In genomic region chr12:81226590-81226989, GRCm38 (mm10) we compare ENCODE assay signal across 21 mouse cellular contexts.
DNase-seq lines count a peak whose midpoint lies in the region; ATAC-seq and TF ChIP-seq lines count a peak whose summit lies in the region.
"Had no signal": no experiment of that assay in that cellular context is flagged by ENCODE, and none has a peak within 500 bp of the region (broad histone marks: within the 10 kb centered on the region; RNA-seq: fewer than 3 reads in every experiment).

No protein-coding gene starts in this region.

- TF ChIP-seq CTCF in brain, embryonic 14.5 days (IDR thresholded peaks at IDR 0.05; ENCODE audit: borderline replicate concordance, extremely low read depth, insufficient read depth, insufficient read length): no peak

- intact Hi-C loops in heart, postnatal 25 days (cut with DNase I): no loop called here
- intact Hi-C loops in left cerebral cortex, postnatal 4 days (cut with DNase I): no loop called here

- H3K4me1 ChIP-seq in midbrain, embryonic 15.5 days: peaks cover 31% of the 10 kb centered on the region
- H3K4me1 ChIP-seq: heart, embryonic 12.5 days; stomach, embryonic 15.5 days had no signal

- no peak overlapping the region for H3K4me3 ChIP-seq in midbrain, embryonic 15.5 days
- H3K4me3 ChIP-seq: heart, embryonic 12.5 days; neural tube, embryonic 12.5 days; stomach, embryonic 15.5 days had no signal

- no peak for TF ChIP-seq POLR2A in brain, embryonic 14.5 days (IDR thresholded peaks at IDR 0.05; ENCODE audit: borderline replicate concordance, extremely low read depth, insufficient read depth, insufficient read length, poor library complexity, severe bottlenecking)

- no peak overlapping the region for H3K9ac ChIP-seq in midbrain, embryonic 15.5 days
- H3K9ac ChIP-seq: heart, embryonic 12.5 days; lung, embryonic 14.5 days; neural tube, embryonic 12.5 days; stomach, embryonic 15.5 days had no signal

- H3K36me3 ChIP-seq in midbrain, embryonic 15.5 days (replicated peaks): no peaks in the 10 kb centered on the region
- H3K36me3 ChIP-seq: heart, embryonic 12.5 days; neural tube, embryonic 12.5 days; stomach, embryonic 15.5 days had no signal

- ATAC-seq in midbrain, embryonic 15.5 days (replicated peaks): peak; percentile 60; the same call in 1 of the 2 replicates
- ATAC-seq: intestine, embryonic 16.5 days had no signal

- WGBS in midbrain, embryonic 15.5 days: 45% methylated on average over 3 of the region's 3 CpGs

- no peaks in the 10 kb centered on the region for H3K27me3 ChIP-seq in midbrain, embryonic 15.5 days (replicated peaks)
- H3K27me3 ChIP-seq: heart, embryonic 12.5 days; neural tube, embryonic 12.5 days; stomach, embryonic 15.5 days had no signal

- no peak overlapping the region for H3K4me2 ChIP-seq in midbrain, embryonic 15.5 days
- H3K4me2 ChIP-seq: heart, embryonic 12.5 days; lung, embryonic 14.5 days; neural tube, embryonic 12.5 days; stomach, embryonic 15.5 days had no signal

- peak; percentile 23 for DNase-seq in heart, adult 11 months
- DNase-seq in heart, postnatal 25 days (ENCODE audit: low spot score): no peak
- peak; percentile 19 to 31 for DNase-seq in left cerebral cortex, adult 9 months (ENCODE audit: low spot score in 2 of 2)
- no peak for DNase-seq in left cerebral cortex, postnatal 4 days
- DNase-seq in brain, embryonic 14.5 days (ENCODE audit: low read depth): peak; percentile 49
- DNase-seq in lung, postnatal 10 days: no peak
- no peak for DNase-seq in kidney, adult 8-10 months
- DNase-seq: adrenal gland, postnatal 10 days; B cell, adult 2 months; cerebellum, adult 18-20 months; gastrocnemius, postnatal 36 days; heart, postnatal 36 days; lung, embryonic 14.5 days; spleen, adult 18-20 months had no signal

- peak overlapping the region; percentile 60 for H3K27ac ChIP-seq in midbrain, embryonic 15.5 days
- H3K27ac ChIP-seq: kidney, postnatal 0 days; macrophage; neural tube, embryonic 12.5 days; stomach, embryonic 15.5 days had no signal

- H3K9me3 ChIP-seq in midbrain, embryonic 15.5 days: no peaks in the 10 kb centered on the region
- H3K9me3 ChIP-seq: heart, embryonic 12.5 days; neural tube, embryonic 12.5 days; stomach, embryonic 15.5 days had no signal

Comparison
In these comparisons a context has a peak if more than half of its experiments do, and no peak if none do; other contexts are left out.
1. DNase-seq: peak in heart, adult 11 months (single experiment), left cerebral cortex, adult 9 months (2 of 2) and brain, embryonic 14.5 days (single experiment); none in heart, postnatal 25 days (single experiment), left cerebral cortex, postnatal 4 days (single experiment), lung, postnatal 10 days (single experiment) and kidney, adult 8-10 months (0 of 2).